Mouse (Mus musculus) limb, embryonic 10.5 days (tissue): ENCODE measurements around the gene Dock4. TPM values are rescaled to one million over a fixed set of nuclear protein-coding genes. Genes with fewer than 3 reads are reported as not detected.

Source experiments
- DNase-seq: peaks from one replicate; pipeline ENCODE4 v3.0.0-alpha.2; 2017; ENCODE audit warnings: low spot score
- H3K27ac ChIP-seq: fragments of 300-500 bp; sonication (generic); 2 replicates; pipeline ENCODE4 v1.5.1; 2016; ENCODE audit warnings: mild to moderate bottlenecking
- H3K27me3 ChIP-seq: fragments of 300-500 bp; sonication (generic); 2 replicates; pipeline ENCODE4 v1.6.1; 2016; ENCODE audit warnings: low read depth, mild to moderate bottlenecking; ENCODE audit not compliant: poor library complexity, severe bottlenecking
- H3K36me3 ChIP-seq: fragments of 300-500 bp; sonication (generic); 2 replicates; pipeline ENCODE4 v1.6.1; 2016; ENCODE audit warnings: mild to moderate bottlenecking, moderate library complexity
- H3K4me1 ChIP-seq: fragments of 300-500 bp; sonication (generic); 2 replicates; pipeline ENCODE4 v1.6.1; 2016
- H3K4me3 ChIP-seq: fragments of 300-500 bp; sonication (generic); 2 replicates; pipeline ENCODE4 v1.5.1; 2016; ENCODE audit warnings: mild to moderate bottlenecking, moderate library complexity
- H3K9me3 ChIP-seq: fragments of 300-500 bp; sonication (generic); replicated peaks from 2 replicates; pipeline ENCODE4 v1.6.1; 2016; ENCODE audit warnings: mild to moderate bottlenecking
- WGBS: fragments of 180-500 bp; shearing (Covaris S2); methylation state at CpG from one replicate; pipeline ENCODE4 v1.1.7; 2016; 5-methylcytosine and 5-hydroxymethylcytosine counted together
- polyA plus RNA-seq: library from polyadenylated mRNA; unstranded; fragments of >200 nt; fragmentation: Nextera tagmentation; extraction: Ambion mirVana; gene quantifications from 2 replicates; pipeline ENCODE4 v1.2.1, GENCODE M21; 2016

The Dock4 gene
- polyA plus RNA-seq, 1 experiment from 2014 or later, result 18.8 TPM

GRCm38 (mm10) chr12:40714288-40714687 lies 268.5 kb downstream of the Dock4 start:
- no peaks in the 10 kb centered on the region for H3K36me3 ChIP-seq
- no peaks in the 10 kb centered on the region for H3K4me1 ChIP-seq
- no peak for DNase-seq
- 78% methylated on average over 5 of the region's 5 CpGs for WGBS
- H3K27ac ChIP-seq, result no peak overlapping the region
- H3K4me3 ChIP-seq, result no peak overlapping the region
- H3K27me3 ChIP-seq, result no peaks in the 10 kb centered on the region
- H3K9me3 ChIP-seq, result no peaks in the 10 kb centered on the region

GRCm38 (mm10) chr12:40715174-40715573 lies 269.4 kb downstream of the Dock4 start:
- DNase-seq, result no peak
- no peaks in the 10 kb centered on the region for H3K9me3 ChIP-seq
- no peaks in the 10 kb centered on the region for H3K36me3 ChIP-seq
- WGBS, result 90% methylated on average over 2 of the region's 2 CpGs
- H3K27ac ChIP-seq, result no peak overlapping the region
- H3K4me3 ChIP-seq, result no peak overlapping the region
- H3K4me1 ChIP-seq, result no peaks in the 10 kb centered on the region
- H3K27me3 ChIP-seq, result no peaks in the 10 kb centered on the region

GRCm38 (mm10) chr12:40728373-40728772 lies 282.6 kb downstream of the Dock4 start:
- H3K36me3 ChIP-seq, result no peaks in the 10 kb centered on the region
- no peak for DNase-seq
- 77% methylated on average over 2 of the region's 2 CpGs for WGBS
- no peak overlapping the region for H3K4me3 ChIP-seq
- no peaks in the 10 kb centered on the region for H3K4me1 ChIP-seq
- no peak overlapping the region for H3K27ac ChIP-seq
- no peaks in the 10 kb centered on the region for H3K27me3 ChIP-seq
- no peaks in the 10 kb centered on the region for H3K9me3 ChIP-seq

GRCm38 (mm10) chr12:40730756-40731155 lies 285.0 kb downstream of the Dock4 start:
- Histone ChIP-seq H3K9me3 (no peaks in the 10 kb centered on the region), H3K27me3 (no peaks in the 10 kb centered on the region), H3K4me3 (no peak overlapping the region), H3K36me3 (no peaks in the 10 kb centered on the region), H3K4me1 (no peaks in the 10 kb centered on the region), H3K27ac (no peak overlapping the region)
- DNase-seq, result no peak
- WGBS, result 82% methylated on average over 3 of the region's 3 CpGs

- Histone ChIP-seq H3K4me3 (no peak overlapping the region), H3K4me1 (no peaks in the 10 kb centered on the region), H3K27me3 (no peaks in the 10 kb centered on the region), H3K27ac (no peak overlapping the region), H3K36me3 (peaks cover 2% of the 10 kb centered on the region; the same call in 1 of the 2 replicates), H3K9me3 (no peaks in the 10 kb centered on the region)
- 92% methylated on average over 7 of the region's 7 CpGs for WGBS
- DNase-seq, result no peak
These were observed 299.7 kb downstream of the Dock4 start for GRCm38 (mm10) chr12:40745501-40745900.

- Histone ChIP-seq H3K27ac (no peak overlapping the region), H3K9me3 (no peaks in the 10 kb centered on the region), H3K27me3 (no peaks in the 10 kb centered on the region), H3K4me3 (no peak overlapping the region), H3K36me3 (peaks cover 2% of the 10 kb centered on the region; the same call in 1 of the 2 replicates), H3K4me1 (no peaks in the 10 kb centered on the region)
- 91% methylated on average over 3 of the region's 3 CpGs for WGBS
- no peak for DNase-seq
These were observed 300.3 kb downstream of the Dock4 start for GRCm38 (mm10) chr12:40746081-40746480.

- Histone ChIP-seq H3K4me1 (0 out of 2 replicates have a peak, but pooled peaks cover under 1% of the 10 kb centered on the region), H3K4me3 (no peak overlapping the region), H3K27ac (no peak overlapping the region), H3K36me3 (no peaks in the 10 kb centered on the region), H3K27me3 (no peaks in the 10 kb centered on the region), H3K9me3 (no peaks in the 10 kb centered on the region)
- no peak for DNase-seq
- 92% methylated on average over 2 of the region's 2 CpGs for WGBS
These were observed 313.5 kb downstream of the Dock4 start for GRCm38 (mm10) chr12:40759281-40759680.

- no peaks in the 10 kb centered on the region for H3K27me3 ChIP-seq
- H3K4me3 ChIP-seq, result no peak overlapping the region
- H3K36me3 ChIP-seq, result no peaks in the 10 kb centered on the region
- peaks cover 15% of the 10 kb centered on the region for H3K4me1 ChIP-seq
- H3K9me3 ChIP-seq, result no peaks in the 10 kb centered on the region
- 67% methylated on average over 8 of the region's 8 CpGs for WGBS
- no peak overlapping the region for H3K27ac ChIP-seq
- no peak for DNase-seq
These were observed 321.6 kb downstream of the Dock4 start for GRCm38 (mm10) chr12:40767258-40767816.

GRCm38 (mm10) chr12:40773091-40773490 lies 327.3 kb downstream of the Dock4 start:
- Histone ChIP-seq H3K4me1 (peaks cover 8% of the 10 kb centered on the region), H3K27me3 (no peaks in the 10 kb centered on the region), H3K36me3 (no peaks in the 10 kb centered on the region), H3K27ac (no peak overlapping the region), H3K9me3 (no peaks in the 10 kb centered on the region), H3K4me3 (no peak overlapping the region)
- 82% methylated on average over 1 of the region's 1 CpGs for WGBS
- DNase-seq, result no peak

- no peak for DNase-seq
- H3K4me3 ChIP-seq, result no peak overlapping the region
- 93% methylated on average over 6 of the region's 6 CpGs for WGBS
- H3K36me3 ChIP-seq, result no peaks in the 10 kb centered on the region
- H3K27ac ChIP-seq, result no peak overlapping the region
- no peaks in the 10 kb centered on the region for H3K9me3 ChIP-seq
- H3K27me3 ChIP-seq, result no peaks in the 10 kb centered on the region
- H3K4me1 ChIP-seq, result no peaks in the 10 kb centered on the region
These were observed 335.8 kb downstream of the Dock4 start for GRCm38 (mm10) chr12:40781554-40781953.

GRCm38 (mm10) chr12:40788621-40789111 lies 342.9 kb downstream of the Dock4 start:
- Histone ChIP-seq H3K36me3 (no peaks in the 10 kb centered on the region), H3K4me1 (peaks cover 28% of the 10 kb centered on the region), H3K27ac (no peak overlapping the region), H3K27me3 (no peaks in the 10 kb centered on the region), H3K4me3 (no peak overlapping the region), H3K9me3 (no peaks in the 10 kb centered on the region)
- DNase-seq, result no peak
- 70% methylated on average over 3 of the region's 3 CpGs for WGBS

- H3K4me3 ChIP-seq, result no peak overlapping the region
- no peaks in the 10 kb centered on the region for H3K27me3 ChIP-seq
- 63% methylated on average over 10 of the region's 10 CpGs for WGBS
- peaks cover 35% of the 10 kb centered on the region for H3K4me1 ChIP-seq
- H3K36me3 ChIP-seq, result no peaks in the 10 kb centered on the region
- no peaks in the 10 kb centered on the region for H3K9me3 ChIP-seq
- H3K27ac ChIP-seq, result no peak overlapping the region
- DNase-seq, result no peak
These were observed 343.9 kb downstream of the Dock4 start for GRCm38 (mm10) chr12:40789379-40790361.

GRCm38 (mm10) chr12:40791221-40791620 lies 345.5 kb downstream of the Dock4 start:
- DNase-seq, result no peak
- no peaks in the 10 kb centered on the region for H3K27me3 ChIP-seq
- no peak overlapping the region for H3K4me3 ChIP-seq
- 88% methylated on average over 5 of the region's 5 CpGs for WGBS
- H3K9me3 ChIP-seq, result no peaks in the 10 kb centered on the region
- H3K27ac ChIP-seq, result no peak overlapping the region
- no peaks in the 10 kb centered on the region for H3K36me3 ChIP-seq
- H3K4me1 ChIP-seq, result peaks cover 47% of the 10 kb centered on the region
